Mouse (Mus musculus) heart, postnatal 4 days (tissue): ENCODE measurements around the gene Chrm2. TPM values are rescaled to one million over a fixed set of nuclear protein-coding genes. Genes with fewer than 3 reads are reported as not detected.

Experiments used
- DNase-seq: peaks from one replicate; pipeline ENCODE4 v3.0.0; 2021
- total RNA-seq, 2 experiments: library from RNA; stranded (reverse); gene quantifications; 2 replicates each; pipeline ENCODE4 v1.2.3; 2021

Gene Chrm2
- total RNA-seq: 10 to 100 TPM; 35.3 to 40.0 TPM

GRCm38 (mm10) chr6:36387612-36388400 is at the start of gene Chrm2:
Gene Chrm2, plus strand, starts transcription at chr6:36388084.
- peak; percentile 37 for DNase-seq

- no peak for DNase-seq
Observed at GRCm38 (mm10) chr6:36373983-36374382, 13.9 kb upstream of the Chrm2 start.

- no peak for DNase-seq
Observed at GRCm38 (mm10) chr6:36377936-36378335, 9.9 kb upstream of the Chrm2 start.

GRCm38 (mm10) chr6:36384102-36384501 is 3.8 kb upstream of the Chrm2 start:
- DNase-seq: peak; percentile 20

GRCm38 (mm10) chr6:36388401-36389259 is 746 bp downstream of the Chrm2 start:
- DNase-seq: peak; percentile 43

GRCm38 (mm10) chr6:36389260-36389965 is 1.5 kb downstream of the Chrm2 start:
- peak; percentile 46 for DNase-seq

- no peak for DNase-seq
Observed at GRCm38 (mm10) chr6:36393705-36394104, 5.8 kb downstream of the Chrm2 start.

- DNase-seq: peak; percentile 62
Observed at GRCm38 (mm10) chr6:36405139-36405538, 17.3 kb downstream of the Chrm2 start.

- no peak for DNase-seq
Observed at GRCm38 (mm10) chr6:36409016-36409415, 21.1 kb downstream of the Chrm2 start.

GRCm38 (mm10) chr6:36410057-36410456 is 22.2 kb downstream of the Chrm2 start:
- DNase-seq: no peak

- DNase-seq: no peak
Observed at GRCm38 (mm10) chr6:36419716-36420115, 31.8 kb downstream of the Chrm2 start.

GRCm38 (mm10) chr6:36437964-36438363 is 50.1 kb downstream of the Chrm2 start:
- DNase-seq: no peak

- DNase-seq: no peak
Observed at GRCm38 (mm10) chr6:36439218-36439617, 51.3 kb downstream of the Chrm2 start.

GRCm38 (mm10) chr6:36451480-36451879 is 63.6 kb downstream of the Chrm2 start:
- DNase-seq: peak; percentile 10

GRCm38 (mm10) chr6:36455071-36455470 is 67.2 kb downstream of the Chrm2 start:
- peak; percentile 30 for DNase-seq

- no peak for DNase-seq
Observed at GRCm38 (mm10) chr6:36457015-36457414, 69.1 kb downstream of the Chrm2 start.

GRCm38 (mm10) chr6:36464008-36464407 is 76.1 kb downstream of the Chrm2 start:
- DNase-seq: no peak

- no peak for DNase-seq
Observed at GRCm38 (mm10) chr6:36484132-36484665, 96.3 kb downstream of the Chrm2 start.

GRCm38 (mm10) chr6:36507008-36507663 is 119.3 kb downstream of the Chrm2 start:
- no peak for DNase-seq

GRCm38 (mm10) chr6:36507946-36508345 is 120.1 kb downstream of the Chrm2 start:
- peak; percentile 54 for DNase-seq

GRCm38 (mm10) chr6:36508469-36508868 is 120.6 kb downstream of the Chrm2 start:
- no peak for DNase-seq

GRCm38 (mm10) chr6:36516508-36516907 is 128.6 kb downstream of the Chrm2 start:
- no peak for DNase-seq
